Mouse (Mus musculus): ENCODE results near the gene Fam47c.

Fam47c gene

GRCm38 (mm10) chrX:78737463-78737862 lies at the start of gene Fam47c:
Gene Fam47c, plus strand, starts transcription at chrX:78737763.
- DNase-seq, result no peak

GRCm38 (mm10) chrX:78769408-78769807 lies 31.8 kb downstream of the Fam47c start:
- no peak for DNase-seq

- DNase-seq, result no peak
Observed at GRCm38 (mm10) chrX:78777078-78777477, 39.5 kb downstream of the Fam47c start.
